Mouse (Mus musculus) E14TG2a.4 (cell line): ENCODE data around the gene Tshr.
"Not testable (repeated sequence)": the region's sequence is repeated elsewhere in the genome, so short reads cannot be mapped to it uniquely, and the experiment has no call there.

Experiments used
- H3K27me3 ChIP-seq: 2 replicates; pipeline ENCODE4 v1.6.1; 2014; ENCODE audit warnings: low read length, control low read depth; ENCODE audit not compliant: insufficient read depth
- H3K36me3 ChIP-seq: 2 replicates; pipeline ENCODE4 v1.6.1; 2014; ENCODE audit warnings: low read length, control low read depth; ENCODE audit not compliant: insufficient read depth
- H3K4me1 ChIP-seq: replicated peaks from 2 replicates; pipeline ENCODE4 v1.6.1; 2014; ENCODE audit warnings: low read depth, low read length, control low read depth
- H3K4me3 ChIP-seq: replicated peaks from 2 replicates; pipeline ENCODE4 v1.5.1; 2014; ENCODE audit warnings: mild to moderate bottlenecking, low read length
- H3K9me3 ChIP-seq: 2 replicates; pipeline ENCODE4 v1.6.1; 2014; ENCODE audit warnings: low read length, control low read depth
- CTCF ChIP-seq: conservative IDR thresholded peaks from 2 replicates; pipeline ENCODE4 v1.5.1; 2014; ENCODE audit warnings: low read length
- NANOG ChIP-seq: IDR thresholded peaks from 2 replicates; pipeline ENCODE4 v1.6.1; 2014; ENCODE audit warnings: borderline replicate concordance, low read length, mixed read lengths
- POU5F1 ChIP-seq: IDR thresholded peaks from 2 replicates; pipeline ENCODE4 v1.6.1; 2014; ENCODE audit warnings: low read length, borderline replicate concordance

Gene Tshr

DNA sequence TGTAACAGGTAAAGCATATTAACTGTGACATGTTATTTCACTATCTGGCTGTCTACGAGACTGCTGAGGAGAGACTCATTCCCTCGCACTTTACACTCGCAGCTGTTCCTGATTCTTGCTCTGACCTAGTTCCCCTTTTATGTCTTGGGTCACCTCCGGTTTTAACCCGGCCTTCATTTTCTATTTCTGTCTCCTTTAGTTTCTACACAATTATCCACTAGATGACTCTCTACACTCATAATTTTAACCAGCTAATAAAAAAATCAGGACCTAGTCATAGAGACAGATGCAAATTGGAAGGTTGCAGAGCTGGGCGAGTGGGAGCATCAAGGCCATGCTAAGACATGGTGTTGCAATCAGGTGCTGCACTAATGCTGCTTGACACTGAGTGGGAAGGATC, 150.2 kb downstream of the Tshr start:
- Histone ChIP-seq H3K9me3 (no peaks in the 10 kb centered on the region), H3K27me3 (no peaks in the 10 kb centered on the region), H3K36me3 (no peaks in the 10 kb centered on the region), H3K4me3 (no peak overlapping the region), H3K4me1 (no peaks in the 10 kb centered on the region)
- no peak for TF ChIP-seq NANOG
- TF ChIP-seq CTCF, result no peak
- no peak for TF ChIP-seq POU5F1

DNA sequence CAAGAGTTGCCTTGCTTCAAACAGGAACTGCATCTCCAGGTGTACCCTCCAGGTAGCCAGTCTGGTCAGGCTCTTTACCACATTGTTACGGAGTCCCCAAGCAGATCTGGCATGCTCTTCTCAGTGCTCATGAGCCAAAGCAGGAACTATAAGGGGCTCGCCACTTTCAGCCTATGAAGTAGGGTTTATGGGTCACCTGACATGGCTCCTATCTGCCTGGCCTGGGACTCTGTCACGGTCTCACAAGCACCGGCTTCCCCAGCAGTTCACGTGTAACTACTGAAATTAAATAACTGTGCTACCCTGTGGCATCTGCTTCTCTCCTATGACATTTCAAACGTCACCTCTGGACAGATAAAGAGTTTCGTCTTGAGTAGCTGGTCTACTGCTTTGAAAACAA, 155.8 kb downstream of the Tshr start:
- H3K36me3 ChIP-seq, result no peaks in the 10 kb centered on the region
- H3K4me1 ChIP-seq, result no peaks in the 10 kb centered on the region
- H3K9me3 ChIP-seq, result peaks cover 3% of the 10 kb centered on the region; the same call in 1 of the 2 replicates
- no peak overlapping the region for H3K4me3 ChIP-seq
- no peaks in the 10 kb centered on the region for H3K27me3 ChIP-seq
- TF ChIP-seq CTCF, result no peak
- TF ChIP-seq POU5F1, result no peak
- no peak for TF ChIP-seq NANOG

DNA sequence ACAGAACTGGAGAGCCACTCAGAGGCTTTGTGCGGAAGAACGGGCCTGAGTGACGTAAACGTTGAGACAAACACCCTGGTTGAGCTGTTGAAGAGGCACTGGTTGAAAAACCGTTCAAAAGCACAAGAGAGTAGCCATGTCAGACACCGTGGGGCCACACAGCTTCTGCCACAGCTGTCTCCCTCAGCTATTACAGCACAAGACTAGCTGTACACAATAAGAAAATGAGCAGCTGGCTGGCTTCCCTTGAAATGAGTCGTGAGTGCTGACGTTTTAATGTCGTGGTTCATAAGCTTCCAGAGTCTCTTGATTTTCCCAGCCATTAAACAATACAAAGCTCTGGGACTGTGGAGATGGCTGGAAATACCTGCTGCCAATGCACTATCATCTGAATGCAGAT, 165.1 kb downstream of the Tshr start:
- H3K9me3 ChIP-seq, result no peaks in the 10 kb centered on the region
- no peak for TF ChIP-seq CTCF
- TF ChIP-seq NANOG, result no peak
- TF ChIP-seq POU5F1, result no peak
- no peaks in the 10 kb centered on the region for H3K27me3 ChIP-seq

DNA sequence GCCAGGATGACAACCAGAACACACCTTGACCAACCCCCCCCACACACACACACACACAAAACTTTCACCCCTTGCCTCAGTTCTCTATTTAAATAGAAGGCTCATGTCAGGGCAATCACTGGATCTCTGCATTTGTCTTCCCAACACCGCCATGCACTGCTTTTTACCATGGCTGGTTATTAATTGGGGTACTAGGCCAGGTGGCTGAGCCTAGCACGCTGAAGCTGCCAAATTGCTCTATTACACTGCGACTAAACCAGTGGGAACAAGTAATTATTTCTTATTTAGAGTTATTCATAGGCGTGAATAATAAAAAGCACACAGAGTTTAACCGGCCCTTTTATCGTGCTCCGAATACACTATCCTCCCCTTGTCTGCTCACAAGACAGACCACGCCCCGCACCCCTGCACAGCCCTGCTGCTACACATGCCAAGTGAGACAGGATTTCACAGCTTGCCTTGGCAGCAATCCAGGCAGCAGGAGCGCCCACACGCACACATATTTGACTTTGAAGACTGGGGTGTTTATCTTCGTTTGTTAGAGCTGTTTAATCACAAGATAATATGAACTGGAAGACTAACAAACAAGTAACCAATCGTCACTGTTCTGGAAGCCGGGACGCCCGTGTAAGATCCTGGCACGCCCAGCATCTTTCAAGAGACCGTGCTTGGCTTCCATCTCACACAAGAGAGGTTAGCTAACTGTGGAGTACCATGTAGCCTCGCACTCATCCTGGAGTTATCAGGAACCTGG, 167.6 kb downstream of the Tshr start:
- Histone ChIP-seq H3K4me3 (no peak overlapping the region), H3K9me3 (no peaks in the 10 kb centered on the region), H3K27me3 (no peaks in the 10 kb centered on the region), H3K4me1 (peaks cover 16% of the 10 kb centered on the region), H3K36me3 (peaks cover 13% of the 10 kb centered on the region)
- TF ChIP-seq NANOG (no peak), CTCF (no peak), POU5F1 (no peak)

More for the DNA sequence above, 165.1 kb downstream of the Tshr start:
- H3K4me3 ChIP-seq, result no peak overlapping the region
- H3K4me1 ChIP-seq, result peaks cover 16% of the 10 kb centered on the region
- peaks cover 3% of the 10 kb centered on the region; the same call in 1 of the 2 replicates for H3K36me3 ChIP-seq

GRCm38 (mm10) chr12:91557358-91558005, 173.1 kb downstream of the Tshr start:
- H3K4me3 ChIP-seq, H3K27me3 ChIP-seq, H3K9me3 ChIP-seq, H3K4me1 ChIP-seq: not testable (repeated sequence)
- H3K36me3 ChIP-seq, result peaks cover 47% of the 10 kb centered on the region

- not testable (repeated sequence) for H3K27me3 ChIP-seq, H3K4me1 ChIP-seq, H3K9me3 ChIP-seq, H3K4me3 ChIP-seq
- peaks cover 54% of the 10 kb centered on the region for H3K36me3 ChIP-seq
These were observed 173.8 kb downstream of the Tshr start for GRCm38 (mm10) chr12:91558152-91558551.

GRCm38 (mm10) chr12:91567145-91567544, 182.8 kb downstream of the Tshr start:
- Histone ChIP-seq H3K36me3 (peaks cover 93% of the 10 kb centered on the region), H3K9me3 (no peaks in the 10 kb centered on the region), H3K27me3 (no peaks in the 10 kb centered on the region), H3K4me3 (no peak overlapping the region), H3K4me1 (0 out of 2 replicates have a peak, but pooled peaks cover 4% of the 10 kb centered on the region)
- TF ChIP-seq CTCF (no peak), POU5F1 (no peak), NANOG (no peak)

GRCm38 (mm10) chr12:91569255-91569654, 184.9 kb downstream of the Tshr start:
- Histone ChIP-seq H3K9me3 (no peaks in the 10 kb centered on the region), H3K4me1 (0 out of 2 replicates have a peak, but pooled peaks cover under 1% of the 10 kb centered on the region), H3K4me3 (no peak overlapping the region), H3K36me3 (peaks cover 94% of the 10 kb centered on the region), H3K27me3 (no peaks in the 10 kb centered on the region)
- TF ChIP-seq CTCF (no peak), POU5F1 (no peak), NANOG (no peak)

- H3K27me3 ChIP-seq, result no peaks in the 10 kb centered on the region
- no peaks in the 10 kb centered on the region; the same call in 1 of the 2 replicates for H3K4me1 ChIP-seq
- no peak overlapping the region for H3K4me3 ChIP-seq
- no peaks in the 10 kb centered on the region for H3K9me3 ChIP-seq
- no peak for TF ChIP-seq CTCF
- TF ChIP-seq POU5F1, result no peak
- no peak for TF ChIP-seq NANOG
- H3K36me3 ChIP-seq, result peaks cover 93% of the 10 kb centered on the region
These were observed 187.3 kb downstream of the Tshr start for GRCm38 (mm10) chr12:91571708-91572107.
